Mouse (Mus musculus): ENCODE data around the gene Pgap3.
"Not testable (repeated sequence)": the region's sequence is repeated elsewhere in the genome, so short reads cannot be mapped to it uniquely, and the experiment has no call there.

Gene Pgap3

DNA sequence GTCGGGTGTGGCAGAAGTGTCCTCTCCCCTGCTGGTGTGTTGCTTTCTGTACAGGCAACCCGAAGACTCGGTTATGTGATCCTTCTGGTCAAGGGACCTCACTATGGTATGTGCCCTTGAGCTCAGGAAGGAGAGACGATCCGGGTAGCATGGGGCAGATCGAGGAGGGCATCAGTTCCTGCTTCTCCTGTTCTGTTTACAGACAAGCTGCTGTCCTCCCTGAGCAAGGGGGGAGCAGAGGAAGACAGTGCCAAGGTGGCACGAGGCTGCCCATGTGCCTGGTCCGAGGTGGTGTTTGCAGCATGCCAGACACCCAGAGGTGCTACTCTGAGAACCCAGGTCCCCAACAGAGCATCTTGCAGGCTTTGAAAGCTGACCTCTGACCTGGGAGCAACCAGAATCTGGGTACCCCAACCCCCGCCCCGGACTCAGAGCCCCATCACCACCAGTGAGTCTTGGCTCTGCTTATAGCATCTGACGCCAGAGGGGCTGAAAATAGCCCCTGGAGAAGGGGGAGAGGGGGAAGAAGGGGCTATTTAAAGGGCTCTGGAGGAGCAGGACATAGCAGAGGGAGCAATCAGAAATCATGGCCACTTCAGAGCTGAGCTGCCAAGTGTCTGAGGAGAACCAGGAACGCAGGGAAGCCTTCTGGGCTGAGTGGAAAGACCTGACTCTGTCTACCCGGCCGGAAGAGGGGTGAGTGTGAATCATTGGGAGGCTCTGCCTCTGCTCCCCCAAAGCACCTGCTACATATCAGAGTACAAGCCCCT, 16.8 kb downstream of the Pgap3 start, which contains the start of gene Tcap:
Tcap (plus strand) TSS at position 551 of the 770 bp plus-strand sequence.
- DNase-seq (ENCODE audit: extremely low read depth, low read depth, low spot score): no peak

DNA sequence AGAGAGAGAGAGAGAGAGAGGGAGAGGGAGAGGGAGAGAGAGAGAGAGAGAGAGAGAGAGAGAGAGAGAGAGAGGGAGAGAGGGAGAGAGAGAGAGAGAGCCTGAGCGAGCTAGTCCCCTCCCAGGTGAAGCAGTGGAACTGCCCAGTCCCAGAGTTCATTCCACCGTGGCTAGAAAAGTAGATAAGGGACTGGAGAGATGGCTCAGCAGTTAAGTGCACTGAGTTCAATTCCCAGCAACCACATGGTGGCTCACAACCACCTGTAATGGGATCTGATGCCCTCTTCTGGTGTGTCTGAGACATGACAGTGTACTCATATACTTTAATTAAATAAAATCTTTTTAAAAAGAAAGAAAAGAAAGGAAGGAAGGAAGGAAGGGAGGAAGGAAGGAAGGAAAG, 17.9 kb downstream of the Pgap3 start:
- not testable (repeated sequence) for DNase-seq (ENCODE audit: extremely low read depth, low read depth, low spot score)

DNA sequence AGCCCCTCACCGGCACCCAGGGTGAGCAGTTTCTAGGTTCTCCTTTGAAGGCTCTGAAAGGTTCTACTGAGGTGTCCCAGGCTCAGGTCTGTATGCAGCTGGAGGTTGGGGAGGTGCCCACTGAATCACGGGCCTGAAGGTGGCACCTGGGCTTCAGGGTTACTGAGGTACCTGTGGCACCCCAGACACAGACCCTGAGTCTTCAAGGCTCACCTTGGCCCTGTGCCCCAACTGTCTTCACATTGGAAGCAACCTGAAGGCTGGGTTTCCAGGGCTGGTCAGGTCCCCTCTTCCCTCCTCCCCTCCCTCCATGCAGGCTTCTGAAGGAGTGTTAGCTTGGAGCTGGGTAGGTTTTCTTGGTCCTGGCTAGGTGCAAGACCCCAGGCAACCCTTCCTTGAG, 18.6 kb downstream of the Pgap3 start:
- DNase-seq (ENCODE audit: extremely low read depth, low read depth, low spot score): no peak

DNA sequence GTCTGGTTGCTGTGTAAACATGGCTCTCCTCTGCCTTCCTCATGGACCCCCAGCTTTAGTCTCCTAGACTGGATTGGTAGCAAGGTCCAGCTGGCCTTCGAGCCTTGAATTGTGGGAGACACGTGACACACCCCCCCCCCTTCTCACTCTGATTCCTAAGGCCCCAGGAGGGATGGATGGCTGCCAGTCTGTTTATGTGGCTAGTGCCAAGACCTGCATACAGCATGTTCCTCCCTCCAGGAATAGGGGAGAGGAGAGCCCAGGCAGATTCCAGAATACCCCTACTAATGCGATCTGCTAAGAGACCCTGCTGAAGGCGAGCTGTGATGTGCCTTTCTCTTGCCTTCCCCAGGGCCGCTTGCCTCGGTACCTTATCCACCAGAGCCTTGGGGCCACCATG, 20.2 kb downstream of the Pgap3 start:
- DNase-seq (ENCODE audit: extremely low read depth, low read depth, low spot score): no peak

DNA sequence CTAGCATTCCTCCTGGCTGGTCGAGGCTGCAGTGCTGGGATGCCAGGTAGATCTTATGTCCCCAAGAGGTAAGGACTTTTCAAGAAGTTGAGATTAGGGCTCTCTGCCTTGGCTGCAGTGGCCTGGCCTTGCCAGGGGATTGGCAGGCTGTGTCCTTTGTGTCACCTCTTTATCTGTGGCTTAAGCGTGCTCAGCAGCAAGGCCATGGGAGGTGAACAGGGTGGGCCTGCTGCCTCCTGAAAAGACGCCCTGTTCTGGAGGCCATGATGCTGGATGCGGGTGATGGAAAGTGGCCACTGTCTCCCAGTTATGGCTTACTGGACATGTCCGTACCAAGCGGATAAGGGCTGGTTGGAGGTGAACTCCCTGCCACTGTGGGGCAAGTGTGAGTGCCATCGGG, 20.9 kb downstream of the Pgap3 start:
- no peak for DNase-seq (ENCODE audit: extremely low read depth, low read depth, low spot score)

DNA sequence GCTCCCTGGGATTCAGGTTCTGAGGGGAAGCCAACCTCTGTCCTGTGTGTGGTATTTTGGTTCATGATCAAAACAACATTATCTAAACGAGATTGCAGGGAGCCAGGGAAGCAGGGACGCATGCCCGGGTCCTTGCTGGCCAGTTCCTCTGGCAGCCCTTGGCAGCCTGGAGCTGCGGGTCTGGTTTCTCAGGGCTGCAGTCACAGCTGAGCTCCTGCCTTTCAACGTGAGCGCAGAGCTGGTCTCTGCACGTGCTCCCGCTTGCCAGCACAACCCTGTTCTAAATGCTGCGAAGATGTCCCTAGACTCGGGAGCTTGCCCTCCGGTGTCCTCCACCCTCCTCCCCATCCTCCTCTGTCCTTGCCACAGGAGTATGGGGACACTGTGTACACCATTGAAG, 22.5 kb downstream of the Pgap3 start:
- DNase-seq (ENCODE audit: extremely low read depth, low read depth, low spot score): no peak

DNA sequence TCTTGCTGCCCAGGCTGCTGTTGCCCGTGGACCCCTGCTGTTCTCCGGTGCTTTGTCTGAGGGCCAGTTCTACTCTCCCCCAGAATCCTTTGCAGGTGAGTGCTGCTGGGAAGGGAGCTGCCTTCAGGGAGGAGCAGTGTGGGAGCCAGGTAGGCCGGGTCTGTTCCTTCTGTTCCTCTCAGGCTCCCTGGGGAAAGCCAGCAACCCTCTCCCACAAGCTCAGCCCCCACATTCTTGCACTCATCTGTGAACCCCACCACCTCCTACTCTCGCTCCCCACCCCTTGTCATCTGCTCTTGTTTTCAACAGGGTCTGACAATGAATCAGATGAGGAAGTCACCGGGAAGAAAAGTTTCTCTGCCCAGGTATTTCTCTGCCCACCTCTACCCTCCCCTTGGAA, 23.5 kb downstream of the Pgap3 start:
- DNase-seq (ENCODE audit: extremely low read depth, low read depth, low spot score): no peak

DNA sequence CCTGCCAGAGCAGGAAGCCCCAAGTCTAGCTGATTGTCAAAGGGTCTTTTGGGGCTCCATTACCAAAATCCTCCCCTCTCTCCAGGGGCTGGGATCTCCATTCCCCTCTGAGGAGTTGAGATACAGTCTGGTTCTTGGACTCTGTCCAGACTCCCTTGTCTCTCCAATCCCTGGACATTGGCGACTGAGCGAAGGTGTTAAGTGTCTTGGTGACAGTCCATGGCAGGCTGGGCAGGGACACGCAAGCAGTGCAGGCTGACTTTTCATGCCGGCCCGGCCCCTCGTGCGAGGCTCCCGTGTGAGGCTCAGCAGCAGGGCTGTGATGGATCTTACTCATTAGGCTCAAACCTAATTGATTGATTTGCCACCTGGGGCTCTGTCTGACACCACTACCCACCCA, 26.0 kb downstream of the Pgap3 start:
- no peak for DNase-seq (ENCODE audit: extremely low read depth, low read depth, low spot score)

DNA sequence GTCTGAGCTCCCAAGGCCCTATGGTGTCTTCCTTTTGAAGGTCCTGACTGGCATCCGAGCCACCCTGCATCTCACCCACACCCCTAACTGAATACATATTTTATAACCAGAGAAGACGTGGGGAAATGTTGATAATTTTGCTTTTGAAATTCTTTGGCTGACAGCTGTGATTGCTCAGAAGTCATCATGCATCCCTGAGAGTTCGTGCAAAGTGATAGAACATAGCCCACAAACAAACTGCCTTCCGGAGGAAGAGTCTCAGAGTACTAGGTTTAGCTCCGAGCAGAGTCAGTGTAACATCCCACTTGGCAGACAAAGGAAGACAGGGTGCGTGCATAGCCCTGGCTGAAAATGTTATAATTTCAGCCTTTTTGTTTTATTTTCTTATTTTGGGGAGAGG, 27.0 kb downstream of the Pgap3 start:
- DNase-seq (ENCODE audit: extremely low read depth, low read depth, low spot score): no peak

DNA sequence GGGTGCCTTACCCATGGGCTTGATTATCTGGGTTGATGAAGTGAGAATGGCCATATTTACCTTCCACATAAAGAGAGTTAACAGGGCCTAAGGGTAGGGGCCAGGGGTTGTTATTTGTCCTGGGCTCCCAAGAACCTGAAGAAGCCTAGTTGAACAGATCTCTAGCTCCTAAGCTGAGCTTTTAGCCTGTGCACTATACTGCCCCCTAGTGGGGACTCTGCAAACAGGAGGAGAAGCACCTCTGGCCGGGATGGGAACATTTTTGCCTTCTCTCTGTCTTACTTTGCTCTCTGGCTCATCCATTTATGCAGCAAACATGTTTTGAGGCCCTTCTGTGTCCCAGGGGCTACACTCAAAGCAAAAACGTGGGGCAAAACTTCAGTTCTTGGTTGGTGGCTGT, 27.9 kb downstream of the Pgap3 start:
- DNase-seq (ENCODE audit: extremely low read depth, low read depth, low spot score): no peak

DNA sequence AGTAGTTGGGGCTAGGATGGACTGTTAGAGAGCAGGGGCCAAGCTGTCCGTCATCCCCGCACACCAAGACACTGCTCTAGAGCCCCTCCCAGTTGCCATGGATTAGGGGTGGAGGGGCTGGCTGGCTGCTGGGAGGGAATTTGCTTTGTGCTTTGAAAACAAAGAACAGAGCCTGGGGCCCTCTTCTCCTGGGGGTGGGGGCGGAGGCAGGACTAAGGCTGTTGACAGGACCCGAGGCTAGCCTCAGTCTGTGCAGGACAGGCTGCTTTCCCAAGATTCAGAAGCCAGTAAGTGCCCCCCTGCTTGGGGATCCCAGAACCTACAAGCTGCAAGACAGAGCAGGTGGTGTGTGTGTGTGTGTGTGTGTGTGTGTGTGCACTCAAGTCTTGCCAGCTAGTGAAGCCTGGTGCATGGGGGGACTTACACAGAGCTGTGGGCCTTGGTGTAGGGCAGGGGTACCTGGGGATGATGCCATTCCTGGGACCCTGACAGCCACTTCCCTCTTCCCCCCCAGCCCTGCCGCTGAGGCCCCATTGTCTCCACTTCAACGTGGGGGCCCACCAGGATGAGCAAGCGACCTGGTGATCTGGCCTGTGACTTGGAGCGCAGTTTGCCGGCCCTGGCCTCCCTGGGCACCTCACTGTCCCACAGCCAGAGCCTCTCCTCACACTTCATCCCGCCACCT, 28.6 kb downstream of the Pgap3 start:
- no peak for DNase-seq (ENCODE audit: extremely low read depth, low read depth, low spot score)

DNA sequence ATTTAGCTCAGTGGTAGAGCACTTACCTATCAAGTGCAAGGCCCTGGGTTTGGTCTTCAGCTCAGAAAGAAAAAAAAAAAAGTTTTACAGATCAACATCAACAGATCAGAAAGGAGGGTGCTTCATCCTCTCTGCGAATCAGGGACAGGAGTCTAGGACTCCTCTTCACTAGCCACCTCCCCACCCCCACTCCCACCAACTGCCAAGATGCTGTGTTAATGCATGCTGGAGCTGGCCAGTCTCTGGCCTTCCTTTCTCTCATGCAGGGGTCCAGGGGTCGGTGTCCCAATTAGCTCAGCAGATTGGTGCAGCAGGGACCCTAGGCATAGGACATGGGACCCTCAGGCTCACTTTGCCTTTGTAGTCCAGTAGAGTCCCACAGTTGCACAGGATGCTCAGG, 29.7 kb downstream of the Pgap3 start:
- no peak for DNase-seq (ENCODE audit: extremely low read depth, low read depth, low spot score)

DNA sequence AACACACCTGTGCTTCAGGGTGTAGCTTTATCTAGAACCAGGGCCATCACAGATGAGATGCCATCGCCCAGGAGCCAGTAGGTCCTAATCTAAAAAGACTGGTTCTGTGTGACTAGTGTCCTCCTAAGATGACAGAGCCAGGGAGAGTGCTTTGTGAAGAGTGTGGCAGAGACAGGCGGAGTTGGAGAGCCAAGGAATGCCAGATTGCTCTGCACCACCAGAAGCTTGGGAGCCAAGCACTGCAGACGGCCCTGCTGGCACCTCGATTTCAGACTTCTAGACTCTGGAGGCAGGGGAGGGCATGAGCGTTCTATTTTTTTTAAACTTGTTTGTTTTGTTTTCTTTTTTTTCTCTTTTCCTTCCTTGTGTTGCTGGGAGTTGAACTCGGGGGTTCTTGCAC, 31.0 kb downstream of the Pgap3 start:
- no peak for DNase-seq (ENCODE audit: extremely low read depth, low read depth, low spot score)

DNA sequence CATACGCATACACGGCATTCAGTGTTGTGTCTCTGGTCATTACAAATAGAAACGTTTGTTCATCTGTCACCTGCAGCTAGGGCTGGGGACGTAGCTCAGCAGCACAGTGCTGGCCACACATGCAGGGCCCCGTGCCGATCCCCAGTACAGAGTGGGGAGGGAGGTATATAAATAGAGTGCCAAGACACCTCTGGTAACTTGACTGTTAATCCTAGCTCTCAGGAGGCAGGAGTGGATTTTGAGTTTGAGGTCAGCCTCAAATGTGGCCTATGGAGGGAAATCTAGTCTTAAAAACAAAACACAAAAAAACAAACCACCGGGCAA, 32.5 kb downstream of the Pgap3 start:
- DNase-seq (ENCODE audit: extremely low read depth, low read depth, low spot score): no peak

DNA sequence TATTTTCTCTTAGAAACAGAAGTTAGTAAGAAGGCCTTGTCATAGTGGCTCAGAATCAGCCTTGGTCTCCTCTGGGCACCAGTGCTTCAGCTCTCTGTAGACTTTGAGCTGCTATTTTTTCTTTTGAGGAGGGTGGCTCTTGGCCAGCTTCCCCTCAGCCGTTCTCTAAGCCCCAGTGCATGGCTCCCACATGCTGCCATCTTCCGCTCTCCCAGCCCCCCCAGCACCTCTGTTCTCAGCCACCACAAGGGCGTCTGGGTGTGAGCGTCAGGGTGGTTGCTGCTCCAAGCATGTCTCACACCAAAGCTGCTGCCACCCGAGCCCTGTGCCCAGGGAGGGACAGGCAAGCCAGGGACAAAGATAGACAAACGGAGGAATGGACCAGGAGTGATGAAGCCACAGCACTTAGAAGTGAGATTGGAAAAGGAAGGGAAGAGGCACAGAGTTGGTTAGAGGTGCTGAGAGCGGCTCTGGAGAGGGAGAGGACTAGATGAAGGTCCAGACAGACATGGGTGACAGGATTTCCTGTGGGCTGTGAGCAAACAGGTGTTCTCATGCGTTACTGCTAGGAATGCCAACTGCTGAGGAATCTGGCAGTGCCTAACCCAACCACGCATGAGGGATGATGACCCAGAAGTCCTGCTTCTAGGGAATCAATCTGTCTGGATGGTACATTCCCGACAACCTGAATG, 33.0 kb downstream of the Pgap3 start:
- no peak for DNase-seq (ENCODE audit: extremely low read depth, low read depth, low spot score)

DNA sequence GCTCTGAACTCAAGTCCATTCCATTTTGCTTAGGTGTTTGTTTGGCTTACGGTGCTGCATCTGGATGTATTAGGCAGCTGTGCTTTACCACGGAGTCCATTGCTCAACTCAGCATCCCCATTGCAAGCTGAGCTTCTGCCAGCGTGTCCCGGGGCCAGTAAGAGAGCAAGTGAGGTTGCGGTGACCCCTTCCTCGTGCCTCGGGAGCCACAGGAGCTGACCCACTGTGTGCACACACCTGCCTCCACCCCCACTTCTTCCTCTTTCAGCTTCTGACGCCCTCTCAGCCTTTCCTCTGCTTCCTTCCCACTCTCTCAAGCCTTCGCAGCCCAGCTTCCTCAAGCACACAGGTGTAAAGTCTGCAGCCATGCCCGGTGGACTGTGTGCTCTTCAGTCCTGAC, 34.0 kb downstream of the Pgap3 start:
- DNase-seq (ENCODE audit: extremely low read depth, low read depth, low spot score): no peak

DNA sequence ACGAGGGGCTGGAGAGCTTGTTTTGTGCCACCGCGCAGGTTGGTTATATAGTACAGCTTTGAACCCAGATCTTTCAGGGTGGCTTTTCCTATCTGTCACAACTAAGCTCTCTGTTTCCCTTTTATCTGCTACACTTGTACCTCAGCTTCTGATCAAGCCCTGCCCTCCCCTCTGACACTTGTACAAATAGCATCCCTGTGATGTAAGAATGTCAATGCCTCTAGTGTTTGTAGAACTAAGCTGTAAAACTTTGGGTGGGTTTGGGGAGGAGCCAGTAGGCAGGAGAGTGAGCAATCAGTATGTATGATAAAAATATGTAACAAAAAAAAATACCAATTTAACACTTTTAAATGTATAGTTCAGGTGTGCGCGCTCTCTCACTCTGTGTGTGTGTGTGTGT, 35.9 kb downstream of the Pgap3 start:
- no peak for DNase-seq (ENCODE audit: extremely low read depth, low read depth, low spot score)

DNA sequence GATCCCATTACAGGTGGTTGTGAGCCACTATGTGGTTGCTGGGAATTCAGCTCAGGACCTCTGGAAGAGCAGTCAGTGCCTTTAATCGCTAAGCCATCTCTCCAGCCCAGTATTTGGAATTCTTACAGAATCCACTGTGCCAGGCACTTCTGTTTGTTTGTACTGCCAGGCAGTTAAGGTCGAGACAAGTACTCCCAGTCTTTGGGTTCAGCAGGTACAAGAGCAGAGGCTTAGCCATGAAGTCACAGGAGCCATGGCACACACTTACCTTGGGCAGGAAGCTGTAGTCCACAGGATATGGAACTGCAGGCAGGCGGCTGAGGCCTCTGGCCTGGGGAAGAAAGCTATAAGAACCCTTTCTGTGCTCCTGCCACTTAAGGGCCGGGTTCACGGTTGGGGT, 36.5 kb downstream of the Pgap3 start:
- no peak for DNase-seq (ENCODE audit: extremely low read depth, low read depth, low spot score)

DNA sequence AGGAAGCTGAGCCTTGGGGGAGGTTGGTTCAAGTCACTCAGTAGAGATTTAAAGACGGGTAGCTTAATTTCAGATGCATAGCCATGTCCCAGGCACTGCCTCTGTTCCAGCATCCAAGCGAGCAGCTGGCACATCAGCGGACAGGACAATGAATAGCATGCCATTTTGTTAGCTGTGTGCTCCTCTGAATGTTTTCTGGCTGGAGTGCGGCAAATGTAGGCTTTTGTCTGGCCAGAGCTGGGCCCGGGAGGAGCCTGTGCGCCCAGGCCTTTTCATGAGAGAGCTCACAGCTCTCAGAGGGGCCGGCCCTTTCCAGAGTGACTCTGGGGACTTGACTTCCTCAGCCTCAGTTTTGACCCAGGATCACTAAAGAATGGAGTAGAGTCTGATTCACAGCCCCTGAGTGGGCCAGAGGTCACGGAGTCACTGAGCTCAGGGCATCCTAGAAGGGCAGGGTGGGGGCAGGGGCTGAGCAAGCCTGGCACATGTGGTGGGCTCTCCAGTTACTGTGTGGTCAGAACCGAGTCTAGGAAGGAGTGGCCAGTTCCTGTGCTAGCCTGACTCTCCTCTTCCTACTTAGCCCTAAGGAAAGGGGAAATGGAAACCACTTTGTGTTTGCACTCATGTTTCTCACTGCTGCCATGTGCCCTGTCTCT, 39.3 kb downstream of the Pgap3 start:
- no peak for DNase-seq (ENCODE audit: extremely low read depth, low read depth, low spot score)

DNA sequence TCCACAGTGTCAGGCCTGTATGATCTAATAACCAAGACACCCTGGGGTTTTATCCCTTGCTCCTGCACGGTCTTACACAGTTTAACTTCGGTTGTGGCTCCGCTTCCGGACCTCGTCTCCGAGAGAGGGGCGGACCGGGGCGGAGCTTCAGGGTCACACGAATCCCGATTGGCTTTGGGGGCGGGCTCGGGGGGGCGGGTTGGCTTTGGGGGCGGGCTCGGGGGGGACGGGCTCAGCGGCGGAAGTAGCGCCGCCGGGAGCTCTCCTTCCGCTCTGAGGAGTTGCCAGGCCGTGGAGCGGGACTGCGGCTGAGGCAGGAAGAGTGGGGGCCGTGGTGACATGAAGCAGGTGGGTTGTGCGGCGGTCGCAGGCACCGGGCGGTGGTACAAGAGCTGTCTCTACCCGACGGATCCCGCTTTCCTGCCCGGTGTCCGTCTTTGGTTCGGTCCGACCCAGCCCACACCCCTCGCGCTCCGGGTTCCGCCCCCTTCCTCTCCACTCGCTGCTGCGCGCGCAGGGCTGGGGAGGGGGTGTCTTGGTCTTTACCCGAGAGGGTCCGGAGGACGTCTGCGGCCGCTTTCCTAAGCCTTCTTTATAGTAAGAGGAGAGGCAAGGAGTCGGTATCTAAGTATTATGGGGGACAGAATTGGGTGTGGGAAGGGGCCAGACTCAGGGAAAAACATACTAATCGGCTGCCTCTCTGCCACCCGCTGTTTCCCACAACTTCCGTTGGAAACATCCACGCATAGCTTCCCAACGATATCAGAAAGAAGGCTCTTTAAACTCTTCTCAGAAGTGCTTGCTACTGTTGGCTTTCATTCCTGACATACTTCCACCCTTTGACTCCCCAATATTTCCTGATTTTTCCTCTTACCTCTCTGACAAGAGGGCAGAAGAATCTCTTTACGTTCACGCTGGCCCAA, 41.9 kb downstream of the Pgap3 start, which contains the start of gene Stard3:
Stard3 (plus strand) TSS at position 208 of the 923 bp plus-strand sequence.
- DNase-seq (ENCODE audit: extremely low read depth, low read depth, low spot score): no peak
